Mouse (Mus musculus) ES-CJ7 (cell line): ENCODE results near the gene Rangrf.
A peak's percentile ranks its signal among the peaks of the same experiment; 100 is the strongest.
"Not testable (repeated sequence)": the region's sequence is repeated elsewhere in the genome, so short reads cannot be mapped to it uniquely, and the experiment has no call there.

Source experiments
- DNase-seq: peaks from one replicate; pipeline ENCODE4 v3.0.0; 2011; ENCODE audit warnings: low read depth, low spot score

Gene Rangrf

DNA sequence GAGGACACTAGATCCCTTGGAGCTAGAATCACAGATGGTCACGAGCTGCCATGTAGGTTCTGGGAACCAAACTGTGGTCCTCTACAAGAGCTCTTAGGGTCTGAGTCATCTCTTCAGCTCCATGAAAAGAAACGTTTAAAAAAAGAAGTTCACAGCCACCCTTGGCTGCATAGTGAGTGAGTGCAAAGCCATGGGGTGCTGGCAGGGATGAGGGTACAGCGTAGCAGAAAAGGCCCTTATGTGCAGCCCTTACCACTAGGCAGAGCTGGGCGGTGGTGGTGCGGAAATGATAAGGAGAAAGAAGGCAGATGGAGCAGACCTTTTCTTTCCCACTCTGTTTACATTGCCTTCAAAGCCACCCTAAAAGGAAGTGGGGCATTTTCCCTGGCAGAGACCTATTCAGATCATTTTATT is 4.3 kb upstream of the Rangrf start:
- no peak for DNase-seq

DNA sequence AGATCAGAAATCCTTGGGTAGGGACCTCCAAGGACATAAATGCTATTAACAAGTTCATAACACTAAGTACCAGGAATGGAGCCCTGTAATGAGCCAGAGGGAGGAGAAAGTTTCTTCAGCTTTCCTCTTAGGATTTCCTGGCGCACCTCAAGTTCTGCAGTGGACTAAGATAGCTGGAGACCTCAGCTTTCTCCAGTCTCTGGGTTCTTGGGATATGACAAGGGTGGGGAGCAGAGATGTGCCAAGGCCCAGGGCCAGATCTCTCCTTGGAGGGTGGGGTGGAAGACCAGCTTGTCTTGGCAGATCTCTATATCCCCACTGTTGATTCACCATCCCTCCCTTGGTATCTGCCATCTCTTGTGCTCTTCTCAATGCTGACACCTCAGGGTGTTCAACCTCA is 616 bp upstream of the Rangrf start:
- DNase-seq: no peak

DNA sequence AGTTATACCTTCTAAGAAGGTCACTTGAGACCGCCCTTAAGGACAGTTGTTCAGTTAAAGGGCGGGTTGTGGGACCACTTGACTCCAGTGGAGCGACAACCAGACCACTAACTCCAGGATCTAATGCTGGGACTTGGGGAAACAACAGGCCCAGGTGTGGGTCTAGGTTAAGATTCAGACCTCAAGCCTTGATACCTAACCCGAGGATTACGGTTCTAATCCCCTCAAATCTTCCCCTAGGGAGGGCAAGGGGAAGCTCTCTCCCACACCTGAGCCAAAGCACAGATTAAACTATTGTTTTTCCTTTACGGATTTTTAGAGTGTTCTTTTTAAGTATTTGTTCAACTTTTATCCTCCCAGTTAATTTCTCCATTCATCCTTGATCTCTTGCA is 930 bp downstream of the Rangrf start:
- DNase-seq: no peak

DNA sequence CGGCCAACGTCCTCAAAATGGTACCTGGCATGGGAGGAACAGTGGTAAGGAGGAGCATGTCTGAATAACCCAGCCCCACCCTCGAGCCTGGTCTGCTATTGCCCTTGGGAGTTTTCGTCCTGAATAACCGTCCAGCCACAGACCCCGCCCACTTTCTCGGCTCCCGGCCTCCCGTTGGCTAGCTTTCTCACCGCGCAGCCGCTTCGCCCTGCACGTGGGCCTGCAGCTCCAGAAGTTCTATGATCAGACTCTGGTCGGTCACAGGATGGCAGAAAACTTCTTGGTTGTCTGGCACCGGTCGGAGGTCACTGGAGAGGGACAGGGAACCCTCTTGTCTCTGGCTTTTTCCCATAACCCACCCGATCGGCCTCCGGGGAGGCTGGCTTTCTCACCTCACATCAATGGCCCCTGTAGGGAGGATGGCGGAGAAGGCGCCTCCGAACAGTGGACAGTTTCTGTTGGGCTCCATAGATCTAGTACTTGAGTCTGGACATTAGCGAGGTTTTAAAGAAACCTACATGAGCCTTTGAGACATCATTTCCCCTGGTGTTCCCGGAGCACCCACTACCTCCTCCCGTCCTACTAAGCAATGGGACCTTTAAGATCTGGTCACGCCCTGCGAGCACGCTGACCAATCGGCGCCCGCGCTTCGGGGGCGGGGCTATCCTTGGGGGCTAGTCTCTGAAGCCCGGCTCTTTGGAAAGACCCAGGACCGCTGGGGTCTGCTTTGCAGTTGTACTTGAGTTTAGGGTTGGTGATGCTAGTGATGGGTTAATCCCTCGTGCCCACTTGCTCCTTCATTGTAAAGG is 1.5 kb downstream of the Rangrf start:
- peak; percentile 94 for DNase-seq

DNA sequence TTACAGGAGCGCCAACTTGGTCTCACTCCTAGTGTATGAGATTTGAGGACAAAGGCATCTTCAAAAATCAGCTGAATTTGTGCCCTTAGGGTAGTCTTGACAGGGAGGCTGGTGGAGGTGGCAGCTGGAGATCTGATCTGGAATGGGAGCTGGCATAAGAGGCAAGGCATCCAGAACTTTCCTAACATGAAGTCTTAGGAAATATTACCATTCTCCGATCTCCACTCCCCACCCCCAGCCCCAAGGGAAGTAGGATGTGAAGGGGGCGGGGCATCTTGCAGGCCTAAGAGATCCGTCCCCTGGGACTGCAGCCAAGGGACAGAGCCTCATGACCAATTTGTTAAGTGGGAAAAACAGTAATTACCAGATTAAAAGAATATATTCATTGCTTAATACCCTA is 4.8 kb downstream of the Rangrf start:
- no peak for DNase-seq

DNA sequence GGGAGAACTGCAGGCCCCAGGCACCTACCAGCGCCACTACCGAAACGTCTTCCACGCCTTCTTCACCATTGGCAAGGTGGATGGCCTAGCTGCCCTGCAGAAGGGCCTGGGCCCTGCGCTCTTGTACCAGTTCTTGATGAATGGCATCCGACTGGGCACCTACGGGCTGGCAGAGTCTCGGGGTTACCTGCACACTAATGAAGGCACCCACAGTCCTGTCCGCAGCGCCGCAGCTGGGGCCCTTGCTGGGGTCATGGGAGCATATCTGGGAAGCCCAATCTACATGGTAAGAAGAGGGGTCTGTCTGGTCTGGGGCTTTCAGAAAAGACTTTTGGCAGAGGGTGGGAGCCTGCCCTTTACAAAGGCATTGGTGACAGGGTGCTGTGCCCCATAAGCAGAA is 6.2 kb downstream of the Rangrf start:
- DNase-seq: no peak

DNA sequence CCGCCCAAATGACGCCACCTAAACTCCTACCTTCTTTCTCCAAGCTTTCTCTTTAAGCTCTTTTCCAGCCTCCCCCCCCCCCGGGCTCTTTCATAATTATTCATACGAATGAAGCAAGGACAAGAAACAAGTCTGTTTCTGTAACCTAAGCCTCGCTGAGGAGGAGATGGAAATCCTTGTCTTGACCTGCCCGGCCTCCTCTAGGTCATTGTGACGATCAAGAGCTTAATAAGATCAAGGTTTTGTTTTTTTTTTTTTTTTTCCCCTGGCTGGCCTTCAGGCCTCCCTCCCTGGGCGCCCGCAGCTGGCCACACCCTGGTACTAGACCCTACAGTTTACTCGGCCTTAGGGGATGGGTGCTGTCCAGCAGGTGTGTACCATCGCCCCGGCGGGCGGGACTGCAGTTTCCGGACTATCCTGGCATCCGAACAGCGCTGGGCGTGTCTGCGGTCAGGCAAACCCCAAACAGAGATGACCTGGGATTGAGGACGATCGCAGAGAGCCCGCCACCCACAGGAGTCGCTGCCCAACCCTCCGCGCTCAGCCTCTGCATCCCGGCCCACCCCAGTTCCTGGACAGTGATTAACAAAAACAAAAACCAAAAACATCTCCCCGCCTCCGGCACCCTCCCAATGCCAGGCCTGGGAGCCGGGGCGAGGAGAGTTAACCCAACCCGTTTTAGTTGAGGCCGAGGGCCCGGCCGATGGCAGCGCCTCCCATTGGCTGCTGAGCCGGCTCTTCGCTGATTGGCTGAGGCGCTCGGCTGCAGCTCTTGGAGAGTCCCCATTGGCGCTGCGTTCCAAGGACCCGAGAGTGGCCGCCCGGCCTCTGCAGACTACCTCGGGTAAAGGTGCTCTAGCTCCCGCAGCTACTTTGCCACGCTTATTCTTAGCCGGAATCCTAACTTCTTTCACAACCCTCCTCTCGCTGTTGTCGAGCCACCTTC is 7.4 kb downstream of the Rangrf start, which contains the start of gene Slc25a35:
Gene Slc25a35 (plus strand): TSS at position 795 of the 946 bp plus-strand sequence.
- peak; percentile 88 for DNase-seq

DNA sequence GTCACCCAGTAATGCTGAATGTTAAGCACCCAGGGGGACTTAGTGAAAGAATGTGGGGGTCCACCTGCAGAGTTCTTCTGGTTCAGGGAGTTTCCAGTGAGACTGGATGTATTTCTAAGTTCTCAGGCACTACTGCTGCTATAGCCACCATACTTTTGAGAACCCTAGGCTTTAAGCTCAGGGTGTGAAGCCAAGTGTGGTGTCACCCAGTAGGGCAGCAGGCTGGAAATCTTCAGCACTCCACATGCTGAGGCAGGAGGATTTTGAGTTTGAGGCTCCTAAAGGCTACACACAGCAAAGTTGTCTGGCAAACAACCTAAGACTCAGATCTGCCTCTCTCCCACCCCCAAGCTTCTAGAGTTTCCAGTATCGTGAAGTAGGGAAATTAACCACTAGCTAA is 8.4 kb downstream of the Rangrf start:
- DNase-seq: no peak

DNA sequence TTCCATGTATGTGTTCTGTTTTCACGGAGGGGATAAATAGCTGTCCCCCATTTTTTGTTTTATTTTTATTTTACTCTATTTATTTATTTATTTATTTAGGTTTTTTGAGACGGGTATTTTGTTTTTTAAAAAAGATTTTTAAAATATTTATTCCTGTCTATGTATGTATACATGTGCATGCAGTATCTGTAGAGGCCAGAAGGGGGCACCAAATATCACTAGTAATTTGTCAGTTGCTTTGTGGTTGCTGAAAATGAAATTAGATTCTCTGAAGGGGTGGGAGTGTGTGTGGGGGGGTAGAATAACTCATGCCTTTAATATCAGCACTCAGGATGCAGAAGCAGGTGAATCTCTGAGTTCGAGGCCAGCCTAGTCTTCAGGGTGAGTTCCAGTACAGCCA is 9.1 kb downstream of the Rangrf start:
- peak; percentile 55 for DNase-seq

DNA sequence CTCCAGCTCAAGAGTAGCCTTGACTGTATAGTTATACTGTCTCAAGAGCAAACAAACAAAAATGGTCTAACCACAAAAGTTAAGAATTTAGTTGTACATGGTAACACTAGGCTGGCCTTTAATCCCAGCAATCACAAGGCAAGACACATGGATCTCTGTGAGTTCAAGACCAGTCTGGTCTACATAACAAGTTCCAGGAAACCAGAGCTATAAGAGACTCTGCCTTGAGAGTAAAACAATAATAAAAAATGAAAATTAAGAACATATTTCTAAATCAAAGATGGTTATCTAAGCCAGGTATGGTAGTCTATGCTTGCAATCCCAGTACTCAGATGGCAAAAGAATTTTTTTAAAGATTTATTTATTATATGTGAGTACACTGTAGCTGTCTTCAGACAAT is 9.9 kb downstream of the Rangrf start:
- DNase-seq: no peak

DNA sequence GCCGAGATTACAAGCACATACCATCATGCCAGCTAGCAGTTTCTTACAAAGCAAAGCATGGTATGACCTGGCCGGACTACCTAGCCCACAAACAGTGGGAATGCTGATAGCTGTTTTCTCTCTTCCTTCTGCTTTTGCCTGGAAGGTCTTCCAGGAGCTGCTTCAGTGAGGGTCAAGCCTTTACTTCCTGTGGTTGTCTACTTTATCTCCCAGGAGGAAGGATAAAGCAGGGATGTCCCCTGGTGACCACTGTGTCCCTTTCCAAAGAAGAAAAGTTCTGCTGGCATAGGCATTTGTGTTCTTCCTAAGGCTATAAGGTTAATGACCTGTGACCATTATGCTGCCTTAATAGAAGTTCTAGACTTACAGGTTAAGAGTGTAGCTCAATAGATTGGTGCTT is 11.6 kb downstream of the Rangrf start:
- no peak for DNase-seq

DNA sequence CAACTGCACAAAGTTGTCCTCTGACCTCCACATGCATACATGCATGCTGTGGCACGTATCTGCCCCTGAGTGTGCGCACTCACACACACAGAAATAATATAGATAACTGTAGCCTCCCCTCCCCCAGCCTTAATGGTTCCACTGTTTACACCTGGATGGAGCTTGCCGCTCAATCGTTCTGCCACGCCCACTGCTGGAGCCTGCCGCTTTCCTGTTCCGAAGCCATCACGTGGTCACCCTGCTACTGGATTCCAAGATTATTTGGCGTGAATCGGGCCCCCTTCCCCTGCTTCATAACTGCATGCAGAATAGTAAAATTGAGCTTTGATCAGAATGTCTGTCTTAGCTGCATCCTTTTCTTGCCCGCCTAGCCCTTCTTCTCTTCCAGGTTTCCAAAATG is 12.8 kb downstream of the Rangrf start:
- DNase-seq: not testable (repeated sequence)

DNA sequence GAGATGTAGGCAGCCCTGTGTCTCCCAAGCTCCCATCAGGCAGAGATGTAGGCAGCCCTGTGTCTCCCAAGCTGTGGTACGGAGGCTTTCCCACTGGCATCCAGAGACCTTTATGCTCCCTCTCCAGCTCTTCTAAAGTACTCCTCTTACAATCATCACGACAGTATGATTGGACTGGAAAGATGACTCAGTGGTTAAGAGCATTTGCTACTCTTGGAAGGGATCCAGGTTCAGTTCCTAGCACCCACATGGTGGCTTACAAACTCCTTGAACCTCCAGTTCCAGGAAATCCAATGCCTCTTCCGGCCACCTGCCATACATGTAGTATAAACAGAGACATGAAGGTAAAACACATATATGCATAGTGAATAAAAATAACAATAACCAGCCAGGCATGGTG is 13.4 kb downstream of the Rangrf start:
- no peak for DNase-seq

DNA sequence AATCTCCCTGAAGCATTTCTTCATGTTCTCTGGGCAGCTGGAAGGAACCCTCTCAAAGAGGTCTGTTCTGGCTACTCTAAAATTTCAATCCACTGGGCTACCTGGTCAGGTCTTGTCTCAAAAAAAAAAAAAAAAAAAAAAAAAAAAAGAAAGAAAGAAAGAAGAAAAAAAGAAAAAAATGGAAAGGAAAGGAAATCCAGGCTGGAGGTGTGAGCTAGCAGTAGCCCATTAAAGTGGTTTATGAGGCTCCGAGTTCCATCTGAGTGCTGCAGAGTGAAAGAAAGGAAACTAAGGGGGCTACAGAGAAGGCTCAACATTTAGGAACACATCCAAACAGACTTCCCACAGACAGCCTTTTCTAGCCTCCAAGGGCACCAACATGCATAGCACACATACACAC is 17.0 kb downstream of the Rangrf start:
- no peak for DNase-seq

DNA sequence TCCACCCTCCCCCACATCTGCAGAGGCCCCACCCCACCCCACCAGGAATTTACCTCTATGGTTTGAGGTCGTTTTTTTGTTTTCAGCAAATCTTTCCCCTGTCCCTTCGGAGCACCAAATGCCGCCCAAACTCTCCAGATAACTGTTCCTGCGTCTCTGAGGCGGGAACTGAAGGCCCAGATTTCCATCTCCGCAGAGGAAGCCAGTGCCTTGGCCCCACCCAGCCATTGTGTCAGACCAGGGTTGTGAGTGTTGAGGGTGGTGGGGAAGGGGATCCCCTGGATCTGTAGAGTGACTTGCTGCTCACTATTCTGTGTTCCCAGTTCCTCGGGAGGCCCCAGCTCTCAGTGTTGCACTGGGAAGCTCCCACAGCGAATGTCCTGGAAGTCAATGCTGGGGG is 17.7 kb downstream of the Rangrf start, which contains the start of gene Arhgef15:
Gene Arhgef15 (minus strand): TSS at position 173 of the 400 bp plus-strand sequence.
- no peak for DNase-seq

DNA sequence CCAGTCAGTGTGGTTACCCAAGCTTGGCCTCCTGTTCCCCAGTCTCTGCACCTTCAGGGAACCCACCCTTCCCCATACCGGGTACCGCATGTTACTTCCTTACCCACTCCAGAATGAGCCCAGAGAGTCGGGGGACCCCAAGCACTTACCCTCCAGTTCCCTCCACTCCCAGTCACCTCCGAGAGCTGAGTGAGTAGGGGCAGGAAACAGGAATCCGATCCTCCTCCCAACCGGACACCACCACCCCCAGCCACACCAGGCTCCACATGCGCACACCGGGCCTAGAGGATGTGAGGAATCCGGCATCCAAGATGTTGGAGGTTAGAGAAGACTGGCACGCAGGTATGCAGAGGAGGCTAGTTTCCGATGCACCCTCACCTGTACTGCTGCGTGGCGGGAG is 18.3 kb downstream of the Rangrf start:
- DNase-seq: no peak

DNA sequence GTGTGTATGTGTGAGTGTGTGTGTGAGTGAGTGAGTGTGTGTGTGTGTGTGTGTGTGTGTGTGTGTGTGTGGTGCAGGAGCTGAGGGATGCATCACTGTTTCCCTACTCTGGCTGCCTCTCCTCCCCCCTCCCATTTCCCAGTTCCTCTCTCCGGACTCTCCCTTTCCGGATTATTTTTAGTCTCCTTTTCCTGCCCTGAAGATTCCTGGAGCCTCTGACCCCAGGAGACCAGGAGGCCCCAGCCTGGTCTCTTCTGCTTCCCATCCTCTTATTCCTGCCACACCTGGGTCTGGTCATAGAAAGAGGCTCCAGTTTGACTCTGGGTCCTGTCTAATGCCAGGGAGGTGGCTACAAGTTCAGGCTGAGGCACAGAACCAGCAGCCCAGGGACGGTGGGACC is 18.9 kb downstream of the Rangrf start:
- DNase-seq: no peak

DNA sequence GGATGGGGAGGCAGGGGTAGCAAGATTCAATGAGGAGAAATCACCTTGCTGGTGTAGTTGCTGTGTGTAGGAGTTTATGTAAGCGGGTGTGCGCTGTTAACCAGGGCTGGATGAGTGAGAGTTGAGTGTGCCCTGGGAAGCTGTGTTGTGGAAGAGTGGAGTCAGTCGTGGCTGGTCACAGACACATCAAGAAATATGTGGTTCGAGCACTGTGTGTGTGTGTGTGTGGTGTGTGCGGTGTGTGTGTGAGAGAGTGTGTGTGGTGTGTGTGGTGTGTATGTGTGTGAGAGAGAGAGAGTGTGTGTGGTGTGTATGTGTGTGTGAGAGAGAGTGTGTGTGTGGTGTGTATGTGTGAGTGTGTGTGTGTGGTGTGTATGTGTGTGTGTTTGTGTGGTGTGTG is 19.5 kb downstream of the Rangrf start:
- no peak for DNase-seq

DNA sequence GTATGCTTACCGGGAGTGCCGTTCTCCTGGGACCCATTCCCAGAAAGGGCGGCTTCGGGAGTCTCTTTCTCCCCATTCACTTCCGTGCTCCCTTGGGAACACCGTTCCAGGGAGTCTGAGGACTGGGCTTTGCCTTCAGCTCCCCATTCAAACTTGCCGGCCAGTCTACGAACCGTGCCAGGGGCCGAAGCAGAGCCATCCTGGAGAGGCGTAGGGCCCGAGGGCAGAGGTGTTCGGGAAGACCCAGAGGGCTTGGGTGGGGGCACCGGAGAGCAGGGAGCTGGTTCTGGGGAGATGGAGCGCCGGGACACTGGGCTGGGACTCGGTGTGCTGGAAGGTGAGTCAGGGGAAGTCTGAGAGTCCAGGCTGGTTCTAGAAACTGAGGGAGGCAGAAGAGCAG is 20.6 kb downstream of the Rangrf start:
- DNase-seq: no peak

DNA sequence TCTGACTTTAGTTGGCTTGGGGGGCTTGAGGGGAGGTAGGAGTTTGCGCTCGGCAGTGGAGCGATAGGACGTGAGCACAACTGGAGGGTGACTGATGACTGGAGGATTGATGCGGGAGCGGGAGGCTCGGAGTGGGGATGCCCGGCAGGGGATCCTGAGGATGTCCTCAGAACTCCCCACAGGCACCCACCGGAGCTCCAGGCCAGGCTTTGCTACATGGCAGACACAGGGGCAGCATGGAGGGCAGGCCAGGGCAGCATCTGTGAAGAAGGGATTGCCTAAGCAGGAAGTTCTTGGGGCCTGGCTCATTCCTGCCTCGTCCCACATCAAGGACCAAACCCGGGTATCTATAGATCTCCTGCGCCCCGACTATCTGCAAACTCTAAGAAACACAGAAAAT is 21.1 kb downstream of the Rangrf start:
- no peak for DNase-seq

DNA sequence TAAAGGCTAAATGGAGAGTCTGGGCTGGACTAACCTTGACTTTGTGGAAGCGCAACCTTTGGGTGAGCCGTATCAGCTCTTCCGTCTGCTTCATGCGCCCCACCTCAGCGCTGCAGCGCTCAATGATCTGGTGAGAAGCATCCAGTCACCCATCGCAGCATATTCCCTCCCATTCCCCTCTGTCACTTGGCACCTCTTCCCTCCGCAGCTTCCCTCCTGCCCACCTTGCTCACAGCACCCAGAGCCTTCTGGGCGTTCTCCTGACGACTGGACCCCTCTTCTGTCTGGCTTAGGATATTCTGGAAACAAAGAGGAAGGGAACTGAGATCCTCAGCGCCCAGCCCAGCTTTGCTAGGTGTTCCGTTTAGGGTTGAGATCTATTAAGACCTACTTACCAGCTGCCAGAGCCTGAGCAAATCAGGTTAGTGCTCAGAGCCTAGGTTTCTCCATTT is 27.4 kb downstream of the Rangrf start:
- peak; percentile 58 for DNase-seq

DNA sequence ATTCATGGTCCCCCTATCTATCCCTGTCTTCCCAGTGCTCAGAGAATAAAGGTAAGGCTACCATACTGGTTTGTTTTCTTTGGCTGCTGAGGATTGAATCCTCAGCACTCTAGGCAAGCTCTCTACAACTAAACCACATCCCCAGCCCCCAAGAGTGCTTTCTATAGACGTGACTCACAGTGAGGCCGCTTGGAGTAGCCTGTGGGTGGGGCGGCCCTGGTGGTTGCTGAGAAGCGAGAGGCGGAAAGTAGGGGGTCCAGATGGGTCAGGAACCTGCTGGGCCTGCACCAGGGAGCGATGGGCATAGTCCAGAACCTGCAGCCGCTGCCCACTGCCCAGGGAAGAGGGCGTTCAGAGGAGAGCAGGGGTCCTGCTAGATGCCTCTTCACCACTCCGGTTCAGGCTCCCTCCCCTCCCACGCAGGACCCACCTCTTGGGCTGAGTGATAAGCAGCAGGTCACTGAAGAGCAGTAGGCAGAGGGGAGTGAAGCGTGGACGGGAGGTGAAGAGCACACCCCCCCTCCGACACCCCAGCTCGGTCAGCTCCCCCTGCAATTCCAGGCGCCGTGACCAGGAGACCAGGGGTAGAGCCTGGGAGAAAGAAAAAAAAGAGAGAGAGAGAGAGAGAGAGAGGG is 28.1 kb downstream of the Rangrf start:
- no peak for DNase-seq
